Mouse (Mus musculus) embryonic facial prominence, embryonic 11.5 days (tissue): ENCODE measurements around the gene Slc1a4. TPM values are rescaled to one million over a fixed set of nuclear protein-coding genes. Genes with fewer than 3 reads are reported as not detected.
A peak's percentile ranks its signal among the peaks of the same experiment; 100 is the strongest.

Experiments
- ATAC-seq: fragments of 200-750 bp; cut with Nextera tagmentation; replicated peaks from 2 replicates; pipeline ENCODE4 v1.8.0; 2017; ENCODE audit warnings: low read depth; ENCODE audit not compliant: insufficient number of reproducible peaks, low FRiP score, low TSS enrichment
- DNase-seq: peaks from one replicate; pipeline ENCODE4 v3.0.0-alpha.2; 2015; ENCODE audit warnings: low spot score
- H3K27ac ChIP-seq: fragments of 300-500 bp; sonication (generic); replicated peaks from 2 replicates; pipeline ENCODE4 v1.5.1; 2014; ENCODE audit warnings: mild to moderate bottlenecking, low read depth, low read length, control low read depth
- H3K27me3 ChIP-seq: fragments of 300-500 bp; sonication (generic); 2 replicates; pipeline ENCODE4 v1.6.1; 2014; ENCODE audit warnings: mild to moderate bottlenecking, low read length, moderate library complexity, mixed read lengths; ENCODE audit not compliant: control insufficient read depth, insufficient read depth
- H3K36me3 ChIP-seq: fragments of 300-500 bp; sonication (generic); replicated peaks from 2 replicates; pipeline ENCODE4 v1.6.1; 2014; ENCODE audit warnings: low read depth, mild to moderate bottlenecking, low read length, moderate library complexity, mixed read lengths; ENCODE audit not compliant: control insufficient read depth, insufficient read depth
- H3K4me1 ChIP-seq: fragments of 300-500 bp; sonication (generic); 2 replicates; pipeline ENCODE4 v1.6.1; 2014; ENCODE audit warnings: low read length, mixed read lengths; ENCODE audit not compliant: control insufficient read depth, insufficient read depth
- H3K4me2 ChIP-seq: fragments of 300-500 bp; sonication (generic); 2 replicates; pipeline ENCODE4 v1.6.1; 2014; ENCODE audit warnings: low read depth, mild to moderate bottlenecking, control low read depth, low read length, moderate library complexity
- H3K4me3 ChIP-seq: fragments of 300-500 bp; sonication (generic); 2 replicates; pipeline ENCODE4 v1.5.1; 2014; ENCODE audit warnings: low read depth, low read length, control low read depth
- H3K9ac ChIP-seq: fragments of 300-500 bp; sonication (generic); replicated peaks from 2 replicates; pipeline ENCODE4 v1.6.1; 2014; ENCODE audit warnings: mild to moderate bottlenecking, control low read depth, low read length
- H3K9me3 ChIP-seq: fragments of 300-500 bp; sonication (generic); replicated peaks from 2 replicates; pipeline ENCODE4 v1.6.1; 2016; ENCODE audit warnings: mild to moderate bottlenecking, low read length, inconsistent platforms, mixed read lengths; ENCODE audit not compliant: control insufficient read depth
- WGBS: fragments of 180-500 bp; shearing (Covaris S2); extraction: QIAGEN DNeasy Blood & Tissue Kit; methylation state at CpG from one replicate; pipeline ENCODE4 v1.1.7; 2014; 5-methylcytosine and 5-hydroxymethylcytosine counted together
- polyA plus RNA-seq: library from polyadenylated mRNA; unstranded; fragments of >200 nt; fragmentation: Nextera tagmentation; extraction: Ambion mirVana; gene quantifications from 2 replicates; pipeline ENCODE4 v1.2.1, GENCODE M21; 2014

Gene Slc1a4
- polyA plus RNA-seq, 1 experiment from 2014 or later: 14.0 TPM

DNA sequence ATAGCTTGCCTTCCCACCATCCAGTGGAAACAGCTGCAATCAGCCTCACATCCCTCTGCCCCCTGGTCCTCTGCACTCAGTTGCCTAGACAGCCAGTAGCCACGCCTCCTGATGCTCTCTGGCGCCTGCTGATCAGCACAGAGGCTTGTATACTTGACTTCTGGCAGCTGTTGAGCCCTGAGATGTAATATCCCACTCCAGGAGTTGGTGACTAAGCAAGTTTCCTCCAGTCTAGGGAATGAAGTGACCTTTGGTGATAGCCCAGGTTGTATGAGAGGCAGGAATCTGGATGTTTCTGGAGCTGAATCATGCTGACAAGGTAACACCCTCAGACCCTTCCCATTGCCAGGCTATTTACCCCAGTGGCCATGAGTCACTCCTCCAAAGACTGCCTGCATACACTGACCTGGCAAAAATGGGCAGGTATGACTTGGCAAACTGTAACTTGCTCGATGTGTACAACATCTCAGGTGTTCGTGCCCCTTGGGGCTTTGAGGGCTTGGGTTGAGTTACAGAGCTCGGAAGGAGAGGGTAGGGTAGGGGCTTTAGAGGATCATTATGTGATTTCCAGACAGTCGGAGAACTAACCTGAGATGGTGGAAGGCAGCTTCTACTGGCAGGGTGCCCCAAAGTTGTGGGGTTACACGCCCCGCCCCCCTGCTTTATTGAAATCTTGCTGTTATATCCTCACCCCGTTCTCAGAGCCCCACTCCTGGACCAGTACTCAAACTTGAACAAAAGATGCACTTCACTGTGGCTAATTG, 25.4 kb upstream of the Slc1a4 start:
- no peak overlapping the region for H3K27ac ChIP-seq
- 0 out of 2 replicates have a peak, but pooled peaks have one; percentile 34 for ATAC-seq
- H3K36me3 ChIP-seq: no peaks in the 10 kb centered on the region
- H3K9ac ChIP-seq: no peak overlapping the region
- no peaks in the 10 kb centered on the region for H3K4me1 ChIP-seq
- 66% methylated on average over 9 of the region's 9 CpGs for WGBS
- no peak overlapping the region for H3K4me2 ChIP-seq
- H3K9me3 ChIP-seq: no peaks in the 10 kb centered on the region
- no peak overlapping the region for H3K4me3 ChIP-seq
- H3K27me3 ChIP-seq: no peaks in the 10 kb centered on the region
- DNase-seq: peak; percentile 17

DNA sequence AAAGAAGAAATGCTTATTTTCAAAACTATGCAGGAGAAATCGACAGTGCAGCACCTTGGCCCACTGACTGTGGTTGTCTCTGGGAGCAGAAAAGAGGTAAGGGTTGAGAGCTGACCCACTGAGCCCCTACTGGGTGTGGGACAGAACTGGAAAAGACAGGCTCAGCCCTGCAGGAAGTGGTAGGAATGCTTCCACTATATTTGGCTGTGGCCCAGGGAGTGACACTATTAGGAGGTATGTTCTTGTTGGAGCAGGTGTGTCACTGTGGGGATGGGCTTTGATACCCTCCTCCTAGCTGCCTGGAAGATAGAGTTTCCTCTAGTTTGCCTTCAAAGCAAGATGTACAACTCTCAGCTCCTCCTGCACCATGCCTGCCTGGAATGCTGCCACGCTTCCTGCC, 16.0 kb upstream of the Slc1a4 start:
- ATAC-seq: no peak

DNA sequence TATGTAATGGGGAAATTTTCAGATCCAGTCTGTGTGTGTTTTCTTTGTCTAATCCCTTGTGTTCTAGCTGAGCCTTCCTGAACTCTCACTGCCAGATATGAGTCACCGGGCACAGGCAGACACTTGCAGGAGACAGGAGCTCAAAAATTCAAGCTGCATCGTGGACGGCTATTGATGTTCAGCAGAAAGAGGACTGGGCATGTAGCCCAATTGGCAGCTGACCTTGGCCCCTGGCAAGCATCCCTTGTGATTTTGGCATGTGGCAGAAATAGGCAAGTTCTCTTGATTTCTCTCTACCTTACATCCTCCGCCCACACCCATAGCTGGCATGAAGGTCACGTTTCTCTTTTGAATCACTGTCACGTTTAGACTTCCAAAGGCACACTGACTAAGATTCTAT, 15.0 kb upstream of the Slc1a4 start:
- WGBS: 83% methylated on average over 6 of the region's 6 CpGs
- Histone ChIP-seq H3K9me3 (no peaks in the 10 kb centered on the region), H3K9ac (no peak overlapping the region), H3K4me1 (no peaks in the 10 kb centered on the region), H3K4me2 (no peak overlapping the region), H3K4me3 (no peak overlapping the region), H3K27ac (no peak overlapping the region), H3K27me3 (no peaks in the 10 kb centered on the region), H3K36me3 (no peaks in the 10 kb centered on the region)
- ATAC-seq: no peak
- no peak for DNase-seq

More for the DNA sequence above, 16.0 kb upstream of the Slc1a4 start:
- Histone ChIP-seq H3K9ac (no peak overlapping the region), H3K4me3 (no peak overlapping the region), H3K36me3 (no peaks in the 10 kb centered on the region), H3K9me3 (no peaks in the 10 kb centered on the region), H3K4me1 (no peaks in the 10 kb centered on the region), H3K27ac (no peak overlapping the region), H3K27me3 (no peaks in the 10 kb centered on the region), H3K4me2 (no peak overlapping the region)
- DNase-seq: no peak
- WGBS: 75% methylated on average over 2 of the region's 2 CpGs

DNA sequence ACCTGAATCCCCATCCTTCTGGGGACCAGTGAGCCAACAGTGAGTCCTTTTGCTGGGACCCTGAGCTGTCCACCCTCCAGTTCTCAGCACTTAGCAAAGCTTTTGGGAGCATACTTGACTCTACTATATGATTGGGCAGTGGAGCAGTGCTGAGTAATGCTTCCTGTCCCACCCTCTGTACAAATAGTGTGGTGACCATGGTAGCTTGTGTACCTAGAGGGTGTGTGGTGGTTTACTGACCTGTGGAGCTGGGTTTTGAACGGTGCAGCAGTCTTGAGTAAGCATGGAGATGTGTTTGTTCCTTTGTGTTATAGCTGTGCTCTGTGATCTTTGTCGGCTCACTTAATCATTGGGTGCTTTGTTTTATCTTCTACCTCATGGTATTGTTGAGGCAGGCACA, 13.9 kb upstream of the Slc1a4 start:
- H3K36me3 ChIP-seq: no peaks in the 10 kb centered on the region
- no peak overlapping the region for H3K4me3 ChIP-seq
- no peak overlapping the region for H3K4me2 ChIP-seq
- DNase-seq (no peak), ATAC-seq (no peak)
- H3K4me1 ChIP-seq: no peaks in the 10 kb centered on the region
- WGBS: 86% methylated on average over 2 of the region's 2 CpGs
- H3K9ac ChIP-seq: no peak overlapping the region
- no peak overlapping the region for H3K27ac ChIP-seq
- no peaks in the 10 kb centered on the region for H3K9me3 ChIP-seq
- no peaks in the 10 kb centered on the region for H3K27me3 ChIP-seq

DNA sequence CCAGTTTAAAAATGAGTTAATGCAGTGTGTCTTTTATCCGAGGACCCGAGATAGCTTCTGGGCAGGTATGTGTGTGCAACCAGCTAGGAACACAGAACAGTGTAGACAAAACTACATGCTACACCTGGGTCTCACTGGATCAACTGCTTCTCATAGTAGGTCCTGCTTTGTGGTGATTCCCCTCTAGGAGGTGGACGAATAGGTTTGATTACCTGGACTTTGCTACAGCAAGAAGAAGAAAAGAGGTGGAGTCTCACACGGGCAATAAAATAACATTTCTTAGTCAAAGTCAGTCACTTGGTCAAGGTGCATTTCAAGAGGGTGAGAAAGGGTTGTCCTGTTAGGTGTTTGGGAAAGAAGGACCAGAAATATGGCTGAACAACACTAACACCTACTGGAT, 11.4 kb upstream of the Slc1a4 start:
- no peaks in the 10 kb centered on the region for H3K27me3 ChIP-seq

DNA sequence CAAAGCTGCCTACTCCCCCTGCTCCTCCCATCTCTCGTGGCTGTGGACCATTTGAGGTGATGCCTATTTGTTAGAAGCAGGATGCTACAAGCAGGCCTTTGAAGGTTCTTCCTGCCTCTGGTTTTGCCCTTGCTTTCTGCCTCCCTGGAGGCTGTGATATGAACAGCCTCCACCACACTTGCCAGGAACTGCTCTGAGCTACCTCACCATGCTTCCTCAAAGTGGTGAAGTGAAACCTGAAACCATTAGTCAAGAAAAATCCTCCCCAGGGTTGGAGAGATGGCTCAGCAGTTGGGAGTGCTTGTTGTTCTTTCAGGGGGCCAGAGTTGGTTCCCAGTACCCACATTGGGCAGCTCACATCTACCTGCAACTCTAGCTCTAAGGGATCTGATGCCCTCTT, 9.1 kb upstream of the Slc1a4 start:
- DNase-seq: no peak
- no peaks in the 10 kb centered on the region for H3K27me3 ChIP-seq
- H3K9me3 ChIP-seq: no peaks in the 10 kb centered on the region
- no peak for ATAC-seq
- WGBS: 64% methylated on average over 1 of the region's 1 CpGs
- H3K9ac ChIP-seq: no peak overlapping the region
- no peak overlapping the region for H3K27ac ChIP-seq
- no peaks in the 10 kb centered on the region for H3K4me1 ChIP-seq
- H3K4me2 ChIP-seq: no peak overlapping the region
- no peak overlapping the region for H3K4me3 ChIP-seq
- H3K36me3 ChIP-seq: no peaks in the 10 kb centered on the region

More for the DNA sequence above, 11.4 kb upstream of the Slc1a4 start:
- no peak for ATAC-seq
- Histone ChIP-seq H3K4me2 (no peak overlapping the region), H3K9me3 (no peaks in the 10 kb centered on the region), H3K9ac (no peak overlapping the region), H3K27ac (no peak overlapping the region), H3K4me1 (no peaks in the 10 kb centered on the region), H3K4me3 (no peak overlapping the region), H3K36me3 (no peaks in the 10 kb centered on the region)
- 91% methylated on average over 4 of the region's 4 CpGs for WGBS
- DNase-seq: no peak

DNA sequence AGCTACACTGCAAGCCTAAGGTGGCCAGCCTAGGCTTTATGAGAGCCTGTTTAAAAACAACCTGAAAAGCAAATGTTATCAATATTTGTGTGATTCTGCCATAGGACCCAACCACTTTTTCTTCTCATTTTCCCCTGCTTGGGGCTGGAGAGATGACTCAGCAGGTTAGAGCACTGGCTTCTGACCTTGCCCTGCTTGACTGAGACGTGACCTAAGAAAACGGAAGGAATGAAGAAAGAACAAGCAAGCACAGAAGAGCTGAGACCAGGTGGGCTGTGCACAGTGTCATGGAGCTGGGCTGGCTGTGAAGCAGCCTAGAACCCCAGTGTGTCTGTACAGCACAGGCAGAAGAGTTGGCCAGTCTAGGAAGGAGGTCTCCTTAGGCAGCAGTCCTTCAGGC, 6.2 kb upstream of the Slc1a4 start:
- no peak overlapping the region for H3K4me2 ChIP-seq
- no peaks in the 10 kb centered on the region for H3K27me3 ChIP-seq
- H3K9ac ChIP-seq: no peak overlapping the region
- ATAC-seq: no peak
- WGBS: 66% methylated on average over 2 of the region's 2 CpGs
- no peaks in the 10 kb centered on the region for H3K4me1 ChIP-seq
- H3K9me3 ChIP-seq: no peaks in the 10 kb centered on the region
- H3K27ac ChIP-seq: no peak overlapping the region
- H3K4me3 ChIP-seq: no peak overlapping the region
- DNase-seq: no peak
- no peaks in the 10 kb centered on the region for H3K36me3 ChIP-seq

DNA sequence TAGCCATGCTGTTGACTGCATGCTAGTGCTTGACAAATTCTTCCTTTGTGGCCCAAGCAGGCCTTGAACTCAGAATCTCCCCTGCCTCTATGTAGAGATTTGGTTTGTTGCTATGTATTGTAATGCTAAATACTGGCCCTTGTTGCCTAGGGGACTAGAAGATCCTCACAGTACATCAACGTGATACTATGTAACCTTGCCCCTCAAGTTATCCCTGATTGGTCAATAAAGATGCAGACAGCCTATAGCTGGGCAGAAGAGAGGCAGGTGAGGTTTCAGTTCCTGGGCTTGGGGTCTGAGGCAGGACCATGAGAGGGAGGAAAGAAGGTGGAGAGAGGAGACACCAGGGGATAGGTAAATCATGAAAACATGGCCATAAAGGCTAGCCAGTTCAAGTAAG, 1.8 kb upstream of the Slc1a4 start:
- H3K4me3 ChIP-seq: no peak overlapping the region
- H3K27me3 ChIP-seq: no peaks in the 10 kb centered on the region
- DNase-seq (no peak), ATAC-seq (no peak)
- H3K27ac ChIP-seq: no peak overlapping the region
- no peaks in the 10 kb centered on the region for H3K9me3 ChIP-seq
- WGBS: 15% methylated on average over 1 of the region's 1 CpGs
- no peak overlapping the region for H3K4me2 ChIP-seq
- H3K36me3 ChIP-seq: no peaks in the 10 kb centered on the region
- H3K4me1 ChIP-seq: no peaks in the 10 kb centered on the region; the same call in 1 of the 2 replicates
- H3K9ac ChIP-seq: no peak overlapping the region
